Mouse (Mus musculus): ENCODE results near the gene Prkn.
A peak's percentile ranks its signal among the peaks of the same experiment; 100 is the strongest.

Prkn gene

DNA sequence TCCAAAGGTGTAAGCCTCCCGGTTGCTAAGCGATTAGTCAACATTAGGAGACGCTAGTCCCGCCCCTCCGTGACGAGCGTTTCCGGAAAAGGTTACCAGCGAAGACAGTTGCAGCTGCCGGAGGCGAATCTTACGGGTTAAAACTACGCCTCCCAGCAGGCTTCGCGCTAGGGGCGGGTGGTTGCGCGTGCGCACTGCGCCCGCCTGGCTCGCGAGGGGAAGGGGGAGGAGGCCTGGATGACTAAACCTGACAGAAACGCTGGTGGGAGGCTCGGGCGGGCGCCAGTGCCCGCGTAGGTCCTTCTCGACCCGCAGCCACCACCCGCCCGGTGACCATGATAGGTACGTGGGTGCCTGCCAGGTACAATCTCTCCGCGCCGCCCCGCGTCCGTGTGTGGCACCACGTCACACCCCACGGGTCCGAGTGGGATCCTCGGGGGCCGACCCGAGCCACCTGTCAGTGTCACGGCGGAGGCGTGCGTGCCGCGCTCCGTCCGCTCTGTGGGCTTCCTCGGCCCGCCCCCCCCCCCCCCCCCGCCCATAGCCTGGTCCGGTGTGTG, at the start of gene Prkn, which contains the start of gene Pacrg:
Prkn (plus strand) TSS at position 237 of the 560 bp plus-strand sequence.
Pacrg (minus strand) TSS at position 164 of the 560 bp plus-strand sequence.
- peak; percentile 98 for DNase-seq (ENCODE audit: extremely low spot score, low spot score)

GRCm38 (mm10) chr17:10791661-10792060, 48.5 kb upstream of the Prkn start:
- DNase-seq (ENCODE audit: extremely low spot score, low spot score) = no peak

GRCm38 (mm10) chr17:10806692-10807091, 33.5 kb upstream of the Prkn start:
- no peak for DNase-seq (ENCODE audit: extremely low spot score, low spot score)

DNA sequence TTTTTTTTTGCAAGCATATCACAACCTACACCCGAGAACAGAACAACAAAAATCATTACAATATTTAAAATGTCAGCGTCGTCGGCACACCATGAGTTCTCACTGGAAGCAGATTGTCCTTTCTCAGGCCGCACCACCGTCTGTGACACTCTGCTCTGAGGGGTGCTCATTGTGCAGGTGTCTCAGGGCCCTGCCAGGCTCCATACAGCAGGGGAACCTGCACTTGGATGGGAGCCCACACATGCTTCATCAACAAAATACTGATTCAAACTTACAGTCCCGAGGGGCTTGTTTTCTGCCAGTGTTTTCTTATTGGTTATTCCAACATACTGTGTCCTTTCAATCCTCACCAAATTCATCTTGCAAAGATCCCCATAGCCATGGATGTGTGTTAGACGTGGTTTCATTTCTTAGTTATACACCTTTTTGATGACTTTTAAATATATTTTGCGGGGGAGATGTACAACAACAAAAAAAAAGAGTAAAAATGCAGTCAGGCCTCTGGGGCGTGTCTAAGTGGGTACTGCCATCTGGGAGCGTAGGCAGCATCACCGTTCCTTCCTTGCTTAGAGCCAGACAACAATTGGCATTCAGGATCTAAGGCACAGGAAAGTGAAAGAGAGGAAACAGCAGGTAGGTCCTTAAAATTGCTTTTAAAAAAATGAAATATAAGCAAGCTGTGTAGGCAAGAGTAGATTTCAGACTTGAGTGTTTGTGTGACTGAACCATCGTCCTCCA, 32.8 kb upstream of the Prkn start:
- DNase-seq (ENCODE audit: extremely low spot score, low spot score) = no peak

DNA sequence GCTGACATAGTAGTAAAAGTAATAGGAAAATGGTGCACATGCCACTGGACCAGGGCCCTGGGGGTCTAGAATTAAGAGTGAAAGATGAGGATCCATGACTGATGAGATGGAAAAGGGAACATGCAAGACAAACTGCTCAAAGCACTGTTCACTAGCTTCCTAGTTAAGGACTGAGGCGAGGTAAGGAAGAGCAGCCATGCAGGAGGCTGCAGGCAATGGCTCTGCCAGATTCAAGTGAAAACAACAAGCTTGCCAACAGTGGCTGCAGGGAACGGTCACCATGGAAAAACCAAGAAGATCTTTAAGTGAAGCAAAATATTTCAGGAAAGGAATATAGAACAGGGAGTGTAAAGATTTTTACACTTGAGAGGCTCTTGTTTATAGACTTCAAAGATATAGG, 31.6 kb upstream of the Prkn start:
- DNase-seq (ENCODE audit: extremely low spot score, low spot score) = no peak

- DNase-seq (ENCODE audit: extremely low spot score, low spot score) = no peak
These were observed 21.2 kb upstream of the Prkn start for GRCm38 (mm10) chr17:10818971-10819370.

DNA sequence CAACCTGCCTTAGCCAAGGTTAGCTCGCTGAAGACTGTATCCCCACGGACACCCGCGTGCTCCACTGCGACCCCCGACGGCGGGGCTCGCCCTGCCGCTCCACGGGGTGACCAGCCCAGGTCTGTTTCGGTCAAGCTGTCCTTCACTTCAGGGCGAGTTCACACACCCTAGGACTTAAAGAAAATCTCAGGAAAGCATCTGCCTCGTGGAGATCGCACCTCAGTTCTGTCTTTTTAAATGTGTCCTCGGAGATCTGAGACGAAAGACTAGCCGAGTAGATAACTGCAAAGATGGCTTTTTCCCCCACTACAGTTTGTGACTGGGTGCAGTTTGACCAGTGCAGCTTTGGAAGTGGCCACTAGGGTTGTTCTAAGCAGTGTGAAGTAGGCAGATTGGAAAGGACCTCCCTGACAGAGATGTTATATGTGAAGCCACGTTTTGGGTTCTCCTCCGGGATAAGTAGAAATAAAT, 582 bp downstream of the Prkn start:
- DNase-seq (ENCODE audit: extremely low spot score, low spot score) = peak; percentile 48

GRCm38 (mm10) chr17:10854207-10854606, 14.0 kb downstream of the Prkn start:
- DNase-seq (ENCODE audit: extremely low spot score, low spot score) = no peak

DNA sequence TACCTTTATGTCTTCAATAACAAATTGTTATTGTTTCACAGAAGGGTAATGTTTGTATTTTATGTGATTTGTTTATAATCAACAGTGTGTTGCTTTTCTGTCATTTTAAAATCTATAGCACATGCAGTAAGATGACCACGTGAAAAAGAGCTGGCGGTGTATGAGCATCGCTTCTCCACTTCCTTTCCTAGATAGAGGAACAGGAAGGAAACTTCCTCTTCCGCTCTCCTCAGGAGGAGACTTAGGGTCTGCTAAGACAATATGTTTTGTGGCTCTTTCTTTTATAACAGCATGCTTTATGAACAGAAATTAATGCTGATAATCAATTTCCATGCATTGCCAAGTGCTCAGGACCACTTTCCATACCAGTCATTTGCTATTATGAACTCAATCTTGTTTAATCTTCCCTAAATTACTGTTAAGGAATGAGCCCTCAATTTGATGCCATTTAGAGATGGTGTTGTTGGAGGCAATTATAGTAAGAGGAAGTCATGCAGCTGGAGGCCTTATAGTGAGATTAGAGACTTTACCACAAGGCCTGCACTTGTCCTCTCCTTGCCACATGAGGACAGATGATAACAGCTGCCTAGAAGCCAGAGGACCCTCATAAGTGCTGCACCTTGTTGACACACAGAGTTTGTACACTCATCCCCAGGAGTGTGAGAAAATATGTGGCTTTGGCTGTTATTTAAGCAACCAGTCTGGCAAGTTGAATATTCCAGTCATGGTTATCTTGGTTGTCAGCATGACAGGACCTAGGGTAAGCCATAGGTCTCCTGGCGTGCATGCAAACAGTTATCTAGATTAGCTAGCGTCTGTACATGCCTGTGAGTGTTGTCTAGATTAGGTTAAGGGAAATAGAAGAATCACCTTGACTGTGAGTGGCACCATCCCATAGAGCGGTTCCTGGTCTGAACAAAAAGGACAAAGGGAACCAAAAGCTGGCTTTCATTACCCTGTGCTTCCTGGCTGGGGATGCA, 34.3 kb downstream of the Prkn start:
- DNase-seq (ENCODE audit: extremely low spot score, low spot score) = no peak

GRCm38 (mm10) chr17:10878986-10879385, 38.8 kb downstream of the Prkn start:
- no peak for DNase-seq (ENCODE audit: extremely low spot score, low spot score)

GRCm38 (mm10) chr17:10882260-10882659, 42.1 kb downstream of the Prkn start:
- DNase-seq (ENCODE audit: extremely low spot score, low spot score) = no peak

GRCm38 (mm10) chr17:10887924-10888323, 47.7 kb downstream of the Prkn start:
- DNase-seq (ENCODE audit: extremely low spot score, low spot score) = no peak

GRCm38 (mm10) chr17:10901686-10902228, 61.6 kb downstream of the Prkn start:
- no peak for DNase-seq (ENCODE audit: extremely low spot score, low spot score)

- DNase-seq (ENCODE audit: extremely low spot score, low spot score) = no peak
These were observed 96.5 kb downstream of the Prkn start for GRCm38 (mm10) chr17:10936698-10937097.

DNA sequence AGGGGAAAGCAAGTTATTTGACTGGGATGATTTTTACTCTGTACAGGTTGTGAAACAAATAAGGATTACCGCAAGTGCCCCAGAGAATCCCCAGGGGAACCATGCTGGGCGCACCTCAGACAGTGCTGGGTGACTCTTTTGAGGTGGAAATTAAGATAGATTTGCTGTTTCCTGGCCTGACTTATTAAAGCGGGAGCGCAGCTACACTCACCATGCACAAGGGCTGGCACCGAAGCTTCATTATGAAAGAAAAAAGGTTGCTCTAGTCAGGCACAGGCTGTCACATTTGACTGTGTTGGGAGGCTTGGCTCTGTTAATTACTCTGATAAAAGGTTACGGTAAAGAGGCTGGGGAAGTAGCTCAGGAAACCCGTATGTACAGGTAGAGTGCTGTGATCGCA, 97.7 kb downstream of the Prkn start:
- no peak for DNase-seq (ENCODE audit: extremely low spot score, low spot score)

GRCm38 (mm10) chr17:10938755-10939154, 98.6 kb downstream of the Prkn start:
- DNase-seq (ENCODE audit: extremely low spot score, low spot score) = no peak

- no peak for DNase-seq (ENCODE audit: extremely low spot score, low spot score)
These were observed 106.4 kb downstream of the Prkn start for GRCm38 (mm10) chr17:10946552-10946951.

- DNase-seq (ENCODE audit: extremely low spot score, low spot score) = no peak
These were observed 107.4 kb downstream of the Prkn start for GRCm38 (mm10) chr17:10947614-10948013.

DNA sequence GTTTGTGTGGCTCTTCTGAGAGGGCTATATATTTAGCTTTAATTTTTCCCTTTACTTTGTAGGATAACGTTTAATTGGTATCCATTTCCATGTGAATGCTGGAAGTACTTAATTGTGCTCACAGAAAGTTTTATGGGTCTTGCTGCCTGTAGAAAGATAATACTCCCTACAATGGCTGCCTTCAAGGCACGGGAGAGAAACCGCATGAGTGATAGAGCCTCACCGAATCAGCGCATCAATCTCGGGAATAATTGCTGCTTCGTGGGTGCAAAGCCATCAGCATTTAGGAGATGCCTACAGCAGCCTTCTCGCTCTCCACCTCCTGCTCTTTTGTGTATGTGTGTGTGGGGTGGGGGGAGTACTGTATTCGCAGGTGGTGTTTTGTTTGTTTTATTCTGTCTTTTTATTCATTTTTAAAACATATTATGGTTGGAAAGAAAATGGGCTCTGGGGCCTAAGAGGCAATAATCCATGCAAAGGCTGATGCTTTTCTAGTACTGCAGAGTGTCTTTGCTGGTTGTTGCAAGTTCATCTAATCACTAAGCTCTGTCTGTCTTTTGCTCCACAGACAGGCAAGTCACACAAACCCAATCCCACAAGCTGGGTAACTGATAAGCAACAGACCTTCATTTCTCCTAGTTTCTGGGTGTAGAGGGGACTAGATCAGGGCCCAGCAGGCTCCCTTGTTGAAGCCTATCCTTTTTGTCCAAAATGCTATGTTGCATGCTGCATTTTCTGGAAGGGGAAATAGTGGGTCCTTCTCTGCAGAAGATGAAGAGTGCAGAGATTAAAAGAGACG, 119.1 kb downstream of the Prkn start:
- DNase-seq (ENCODE audit: extremely low spot score, low spot score) = no peak

- DNase-seq (ENCODE audit: extremely low spot score, low spot score) = no peak
These were observed 122.0 kb downstream of the Prkn start for GRCm38 (mm10) chr17:10962151-10962550.

DNA sequence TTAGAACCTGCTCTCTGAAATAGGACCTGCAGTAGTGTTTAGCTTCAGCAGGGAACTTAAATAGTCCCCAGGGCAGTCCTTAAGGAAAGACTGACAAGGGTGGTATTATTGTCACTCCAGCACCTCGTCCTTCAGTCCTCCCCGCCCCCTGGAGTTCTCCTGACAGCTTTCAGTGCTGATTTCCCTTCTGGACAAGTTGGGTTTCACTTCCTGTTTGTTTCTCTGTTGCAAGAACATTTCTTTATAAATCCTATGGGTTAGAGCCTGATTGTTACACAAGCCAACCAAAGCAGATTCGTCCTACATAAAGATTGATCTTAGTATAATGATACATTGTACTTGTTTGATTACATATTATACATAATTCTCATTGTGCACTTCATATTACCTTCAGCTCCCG, 142.0 kb downstream of the Prkn start:
- DNase-seq (ENCODE audit: extremely low spot score, low spot score) = no peak
